Mouse (Mus musculus) midbrain, postnatal 0 days (tissue): ENCODE results near the gene Mtmr10. TPM values are rescaled to one million over a fixed set of nuclear protein-coding genes. Genes with fewer than 3 reads are reported as not detected.

Source experiments
- ATAC-seq: fragments of 200-750 bp; cut with Nextera tagmentation; 2 replicates; pipeline ENCODE4 v1.8.0; 2017; ENCODE audit warnings: moderate number of reproducible peaks, mild to moderate bottlenecking, moderate TSS enrichment, moderate library complexity; ENCODE audit not compliant: low FRiP score
- DNase-seq: peaks from one replicate; pipeline ENCODE4 v3.0.0-alpha.2; 2015; ENCODE audit warnings: low spot score
- H3K27ac ChIP-seq: fragments of 300-500 bp; sonication (generic); 2 replicates; pipeline ENCODE4 v1.5.1; 2014; ENCODE audit warnings: low read depth, mild to moderate bottlenecking, low read length, mixed read lengths
- H3K27me3 ChIP-seq: fragments of 300-500 bp; sonication (generic); 2 replicates; pipeline ENCODE4 v1.6.1; 2014; ENCODE audit warnings: low read length, control low read depth, mixed read lengths; ENCODE audit not compliant: insufficient read depth
- H3K36me3 ChIP-seq: fragments of 300-500 bp; sonication (generic); 2 replicates; pipeline ENCODE4 v1.6.1; 2014; ENCODE audit warnings: low read length, control low read depth, mixed read lengths; ENCODE audit not compliant: insufficient read depth
- H3K4me1 ChIP-seq: fragments of 300-500 bp; sonication (generic); 2 replicates; pipeline ENCODE4 v1.6.1; 2014; ENCODE audit warnings: mild to moderate bottlenecking, control low read depth, antibody characterized with exemption, low read length, mixed read lengths; ENCODE audit not compliant: insufficient read depth
- H3K4me2 ChIP-seq: fragments of 300-500 bp; sonication (generic); 2 replicates; pipeline ENCODE4 v1.6.1; 2014; ENCODE audit warnings: low read depth, mild to moderate bottlenecking, low read length, mixed read lengths; ENCODE audit not compliant: poor library complexity, severe bottlenecking
- H3K4me3 ChIP-seq: fragments of 300-500 bp; sonication (generic); 2 replicates; pipeline ENCODE4 v1.5.1; 2014; ENCODE audit warnings: low read depth, mild to moderate bottlenecking, low read length, moderate library complexity
- H3K9ac ChIP-seq: fragments of 300-500 bp; sonication (generic); replicated peaks from 2 replicates; pipeline ENCODE4 v1.6.1; 2014; ENCODE audit warnings: mild to moderate bottlenecking, low read length, moderate library complexity, mixed read lengths; ENCODE audit not compliant: poor library complexity, severe bottlenecking
- H3K9me3 ChIP-seq: fragments of 300-500 bp; sonication (generic); 2 replicates; pipeline ENCODE4 v1.6.1; 2016; ENCODE audit warnings: low read length, control low read depth
- CTCF ChIP-seq: IDR thresholded peaks from 2 replicates; pipeline ENCODE4 v1.5.1; 2016; ENCODE audit warnings: antibody characterized with exemption, mild to moderate bottlenecking
- whole genome bisulfite sequencing: fragments of 180-500 bp; shearing (Covaris S2); extraction: QIAGEN DNeasy Blood & Tissue Kit; methylation state at CpG from one replicate; pipeline ENCODE4 v1.1.7; 2014; 5-methylcytosine and 5-hydroxymethylcytosine counted together
- polyA plus RNA-seq: library from polyadenylated mRNA; unstranded; fragments of >200 nt; fragmentation: Nextera tagmentation; extraction: Ambion mirVana; gene quantifications from 2 replicates; pipeline ENCODE4 v1.2.1, GENCODE M21; 2015
- total RNA-seq: library from RNA; depleted of rRNA; stranded (reverse); fragments of >200 nt; gene quantifications from 2 replicates; pipeline ENCODE4 v1.2.3, GENCODE M21; 2014

Mtmr10 gene
- total and polyA plus RNA-seq, 2 experiments from 2014 or later, result 7.1 to 10.2 TPM

DNA sequence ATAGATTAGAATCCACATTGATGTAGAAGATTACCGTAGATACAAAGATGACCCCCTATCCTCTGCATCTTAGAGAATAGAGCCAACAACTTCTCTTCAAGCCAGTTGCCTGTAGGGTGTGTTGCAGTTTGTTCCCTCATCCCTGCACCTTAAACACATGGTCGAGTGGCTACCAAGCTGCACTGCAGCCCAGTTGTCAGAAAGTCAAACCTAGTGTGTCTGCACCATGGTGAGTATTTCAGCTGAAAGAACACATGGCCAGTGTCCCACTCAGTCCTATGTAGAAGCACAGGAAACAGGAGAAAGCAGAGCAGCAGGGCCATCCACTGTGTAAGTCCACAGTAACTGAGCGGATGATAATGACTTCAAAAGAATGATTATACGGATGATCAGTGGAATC lies 40.0 kb downstream of the Mtmr10 start:
- Histone ChIP-seq H3K27me3 (no peaks in the 10 kb centered on the region), H3K4me1 (no peaks in the 10 kb centered on the region), H3K27ac (no peak overlapping the region), H3K9ac (no peak overlapping the region), H3K36me3 (peaks cover 8% of the 10 kb centered on the region), H3K9me3 (no peaks in the 10 kb centered on the region), H3K4me2 (no peak overlapping the region), H3K4me3 (no peak overlapping the region)
- 86% methylated on average over 4 of the region's 4 CpGs for WGBS
- no peak for ATAC-seq
- no peak for TF ChIP-seq CTCF
- no peak for DNase-seq

GRCm38 (mm10) chr7:64331309-64331708 lies 43.9 kb downstream of the Mtmr10 start:
- Histone ChIP-seq H3K9me3 (no peaks in the 10 kb centered on the region), H3K4me2 (no peak overlapping the region), H3K27me3 (no peaks in the 10 kb centered on the region), H3K9ac (no peak overlapping the region), H3K4me3 (no peak overlapping the region), H3K27ac (no peak overlapping the region), H3K36me3 (peaks cover 22% of the 10 kb centered on the region), H3K4me1 (no peaks in the 10 kb centered on the region)
- WGBS, result 88% methylated on average over 3 of the region's 3 CpGs
- no peak for DNase-seq
- ATAC-seq, result no peak
- no peak for TF ChIP-seq CTCF

- no peak overlapping the region for H3K4me2 ChIP-seq
- WGBS, result 83% methylated on average over 1 of the region's 1 CpGs
- H3K27ac ChIP-seq, result no peak overlapping the region
- no peak for TF ChIP-seq CTCF
- H3K9ac ChIP-seq, result no peak overlapping the region
- H3K27me3 ChIP-seq, result no peaks in the 10 kb centered on the region
- H3K36me3 ChIP-seq, result peaks cover 35% of the 10 kb centered on the region
- DNase-seq (no peak), ATAC-seq (no peak)
- H3K4me1 ChIP-seq, result no peaks in the 10 kb centered on the region
- H3K9me3 ChIP-seq, result no peaks in the 10 kb centered on the region
- H3K4me3 ChIP-seq, result no peak overlapping the region
These were observed 45.2 kb downstream of the Mtmr10 start for GRCm38 (mm10) chr7:64332686-64333085.

GRCm38 (mm10) chr7:64347813-64348212 lies 60.4 kb downstream of the Mtmr10 start:
- 94% methylated on average over 1 of the region's 1 CpGs for WGBS

GRCm38 (mm10) chr7:64349147-64349861 lies 61.9 kb downstream of the Mtmr10 start:
- no peak overlapping the region for H3K4me3 ChIP-seq
- no peak overlapping the region for H3K4me2 ChIP-seq
- peak; percentile 46 for DNase-seq
- TF ChIP-seq CTCF, result 0 out of 2 replicates have a peak, but pooled peaks have one; percentile 12
- no peaks in the 10 kb centered on the region for H3K9me3 ChIP-seq
- peaks cover 22% of the 10 kb centered on the region; the same call in 1 of the 2 replicates for H3K36me3 ChIP-seq
- H3K27me3 ChIP-seq, result no peaks in the 10 kb centered on the region
- H3K9ac ChIP-seq, result no peak overlapping the region; the same call in 1 of the 2 replicates
- no peak overlapping the region for H3K27ac ChIP-seq
- H3K4me1 ChIP-seq, result no peaks in the 10 kb centered on the region
- ATAC-seq, result no peak
- 76% methylated on average over 15 of the region's 15 CpGs for WGBS

More at GRCm38 (mm10) chr7:64347813-64348212, 60.4 kb downstream of the Mtmr10 start:
- Histone ChIP-seq H3K4me3 (no peak overlapping the region), H3K27me3 (no peaks in the 10 kb centered on the region), H3K9me3 (no peaks in the 10 kb centered on the region), H3K4me1 (no peaks in the 10 kb centered on the region), H3K36me3 (peaks cover 12% of the 10 kb centered on the region; the same call in 1 of the 2 replicates), H3K27ac (no peak overlapping the region), H3K9ac (no peak overlapping the region), H3K4me2 (no peak overlapping the region)
- DNase-seq (no peak), ATAC-seq (no peak)
- TF ChIP-seq CTCF, result no peak

DNA sequence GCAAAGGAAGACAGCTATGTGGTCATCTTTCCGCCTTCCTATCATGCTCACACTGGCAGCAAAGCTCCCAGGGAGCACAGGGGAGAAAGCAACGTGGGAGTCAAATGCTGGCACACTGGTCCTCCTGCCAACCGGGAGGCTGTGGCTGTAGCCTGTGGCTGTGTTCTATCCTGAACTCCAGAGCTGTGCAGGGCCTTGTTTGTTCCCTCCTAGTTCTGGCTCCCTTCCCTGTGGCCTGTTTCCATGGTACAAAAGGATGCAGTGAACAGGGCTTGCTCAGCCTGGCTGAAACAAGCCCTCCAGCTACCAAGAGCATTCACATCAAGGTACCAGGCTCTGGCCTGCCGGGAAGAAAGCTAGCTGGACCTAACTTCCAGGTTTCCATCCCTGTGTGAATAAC lies 63.6 kb downstream of the Mtmr10 start:
- TF ChIP-seq CTCF, result no peak
- 58% methylated on average over 4 of the region's 4 CpGs for WGBS
- no peak overlapping the region for H3K9ac ChIP-seq
- no peak overlapping the region for H3K4me3 ChIP-seq
- peak; percentile 78 for ATAC-seq
- H3K27ac ChIP-seq, result peak overlapping the region; percentile 68
- peaks cover 20% of the 10 kb centered on the region; the same call in 1 of the 2 replicates for H3K36me3 ChIP-seq
- H3K4me1 ChIP-seq, result no peaks in the 10 kb centered on the region
- no peaks in the 10 kb centered on the region for H3K27me3 ChIP-seq
- DNase-seq, result peak; percentile 83
- H3K9me3 ChIP-seq, result no peaks in the 10 kb centered on the region
- no peak overlapping the region for H3K4me2 ChIP-seq
